Mouse (Mus musculus) retina, postnatal 1 day (tissue): Measurements from ENCODE around the gene Timm10.
"Not testable (repeated sequence)": the region's sequence is repeated elsewhere in the genome, so short reads cannot be mapped to it uniquely, and the experiment has no call there.

ENCODE experiments used
- DNase-seq: peaks from one replicate; pipeline ENCODE4 v3.0.0-alpha.2; 2012

Gene Timm10

DNA sequence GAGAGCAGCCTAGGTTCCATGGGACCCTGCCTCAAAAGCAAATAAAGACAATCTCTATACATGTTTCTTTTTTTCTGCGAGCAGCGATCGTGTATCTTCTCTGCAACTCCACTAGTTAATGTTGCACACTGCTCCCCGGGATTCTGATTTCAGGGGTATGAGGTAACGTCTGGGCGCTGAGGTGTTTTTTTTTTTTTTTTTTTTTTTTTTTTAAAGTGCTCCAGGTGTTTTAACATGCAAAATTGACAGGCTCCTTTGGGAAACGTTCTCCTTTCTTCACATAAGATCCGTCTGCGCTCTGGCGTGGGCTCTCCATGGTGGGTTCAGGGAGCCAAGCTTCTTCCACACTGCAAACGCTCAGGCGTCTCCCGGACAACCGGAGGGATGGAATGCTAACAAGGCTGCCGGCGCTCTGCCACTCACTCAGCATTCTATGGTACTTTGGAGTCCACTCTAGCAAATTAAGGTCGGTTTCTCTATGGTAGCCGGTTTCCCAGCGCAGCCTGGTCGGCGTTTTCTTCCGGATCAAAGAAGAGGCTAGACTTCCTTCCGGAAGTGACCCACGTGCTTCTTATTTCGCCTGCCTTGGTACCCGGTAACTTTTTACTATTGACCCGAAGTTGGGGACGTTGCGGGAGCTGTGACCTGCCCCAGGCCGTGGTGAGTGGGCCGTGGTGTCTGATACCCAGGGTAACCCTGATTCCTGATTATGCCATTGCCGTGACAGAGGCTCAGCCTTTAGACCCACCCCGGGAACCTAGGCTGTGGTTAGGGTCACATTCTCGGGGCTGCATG lies at the start of gene Timm10:
Gene Timm10, plus strand, starts transcription at position 510 of the 795 bp plus-strand sequence.
- DNase-seq, result peak; percentile 98

DNA sequence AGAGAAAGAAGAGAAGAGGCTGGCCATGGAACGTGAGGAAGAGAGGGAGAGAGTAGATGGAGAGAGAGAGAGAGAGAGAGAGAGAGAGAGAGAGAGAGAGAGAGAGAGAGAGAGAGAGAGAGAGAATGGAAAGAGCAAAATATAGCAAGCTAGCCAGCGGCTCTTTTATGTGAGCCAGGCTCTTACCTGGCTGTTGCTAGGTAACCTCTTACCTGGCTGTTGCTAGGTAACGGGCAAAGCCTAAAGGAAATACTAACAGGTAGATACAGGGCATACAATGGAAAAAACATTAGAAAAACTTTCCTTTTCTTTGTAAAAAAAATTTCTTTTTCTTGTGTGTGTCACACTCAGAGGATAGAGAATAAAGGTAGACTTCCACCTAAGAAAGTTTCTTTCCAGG lies 49.1 kb upstream of the Timm10 start:
- no peak for DNase-seq

DNA sequence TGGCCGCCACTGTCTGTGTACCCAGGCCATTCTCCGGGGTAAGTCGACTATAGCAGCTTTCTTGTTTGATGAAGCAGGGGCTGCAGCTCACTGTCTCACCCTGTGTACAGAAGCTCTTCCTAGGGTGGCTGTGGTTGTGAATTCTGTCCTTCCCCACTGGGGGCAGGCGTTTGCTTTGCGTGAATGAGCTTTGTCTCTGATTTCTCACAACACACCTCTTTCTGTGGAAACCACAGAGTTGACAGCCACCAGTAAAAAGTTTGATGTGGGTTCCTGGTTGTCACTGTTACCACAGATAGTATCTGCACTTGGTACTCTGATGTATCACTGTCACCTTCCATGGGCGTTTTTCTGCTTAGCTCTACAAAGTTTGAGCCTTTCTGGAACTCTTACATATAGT lies 47.6 kb upstream of the Timm10 start:
- peak; percentile 36 for DNase-seq

DNA sequence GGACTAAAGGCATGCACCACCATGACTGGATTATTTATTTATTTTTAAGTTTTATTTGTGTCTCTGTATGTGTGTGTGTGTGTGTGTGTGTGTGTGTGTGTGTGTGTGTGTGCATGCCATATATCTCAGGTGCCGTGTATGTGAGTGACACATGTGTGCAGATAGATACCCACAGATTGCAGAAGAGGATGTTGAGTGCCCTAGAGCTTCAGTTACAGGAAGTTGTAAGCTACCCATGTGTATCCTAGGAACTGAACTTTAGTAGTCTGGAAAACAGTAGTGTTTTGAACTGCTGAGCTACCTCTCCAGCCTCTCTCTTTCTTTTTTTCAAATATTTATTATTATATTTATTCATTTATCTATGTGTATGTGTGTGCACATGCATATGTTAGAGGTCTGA lies 43.5 kb upstream of the Timm10 start:
- DNase-seq, result no peak

DNA sequence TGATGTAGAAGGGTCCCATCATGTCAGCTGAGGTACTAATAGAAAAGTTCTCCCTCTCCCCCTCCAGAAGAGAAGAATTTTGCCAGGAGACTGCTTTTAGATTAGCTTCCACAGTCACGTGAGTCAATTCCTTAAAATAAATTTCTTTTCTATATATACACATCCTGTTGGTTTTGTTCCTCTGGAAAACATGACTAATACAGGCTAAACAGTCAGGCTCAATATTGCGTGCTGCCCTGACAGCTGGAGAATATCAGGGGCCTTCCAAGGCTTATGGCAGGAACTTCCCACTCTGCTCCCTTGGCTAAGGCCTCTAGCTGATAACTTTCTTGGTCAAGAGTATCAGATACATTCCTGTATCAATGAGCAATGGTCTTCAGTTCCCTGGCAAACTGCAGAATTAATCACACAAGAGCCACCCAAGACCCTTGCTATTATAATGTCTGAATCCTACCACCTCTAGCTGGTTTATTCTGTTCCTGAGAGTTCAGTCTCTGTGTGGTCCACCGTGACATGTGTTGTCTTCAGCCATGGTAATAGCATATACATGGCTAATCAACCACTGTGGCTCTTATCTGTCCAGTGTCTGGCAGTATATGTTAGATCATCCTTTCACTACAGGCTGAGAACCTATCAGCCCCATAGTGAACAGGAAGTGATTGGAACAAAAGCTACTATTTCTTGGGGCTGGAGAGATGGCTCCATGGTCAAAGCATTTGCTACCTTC lies 42.8 kb upstream of the Timm10 start:
- DNase-seq, result no peak

DNA sequence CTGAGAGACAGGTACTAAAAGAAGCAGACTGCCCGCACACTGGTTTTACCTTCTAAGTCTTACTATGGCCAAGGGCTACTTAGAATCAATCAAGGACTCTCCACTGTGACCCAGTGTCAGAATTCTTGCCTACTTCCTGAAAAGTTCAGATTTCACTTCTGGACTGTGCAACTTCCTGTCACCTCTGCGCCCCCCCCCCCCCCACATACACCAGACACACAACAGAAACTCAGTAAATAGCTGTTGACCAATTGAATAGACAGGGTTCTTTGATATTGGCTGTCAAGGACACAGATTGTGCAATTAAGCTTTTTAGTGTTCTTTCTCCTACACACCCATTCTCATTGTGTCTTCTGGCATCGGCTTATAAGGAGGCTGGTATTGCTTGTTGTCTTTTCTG lies 38.5 kb upstream of the Timm10 start:
- DNase-seq, result no peak

DNA sequence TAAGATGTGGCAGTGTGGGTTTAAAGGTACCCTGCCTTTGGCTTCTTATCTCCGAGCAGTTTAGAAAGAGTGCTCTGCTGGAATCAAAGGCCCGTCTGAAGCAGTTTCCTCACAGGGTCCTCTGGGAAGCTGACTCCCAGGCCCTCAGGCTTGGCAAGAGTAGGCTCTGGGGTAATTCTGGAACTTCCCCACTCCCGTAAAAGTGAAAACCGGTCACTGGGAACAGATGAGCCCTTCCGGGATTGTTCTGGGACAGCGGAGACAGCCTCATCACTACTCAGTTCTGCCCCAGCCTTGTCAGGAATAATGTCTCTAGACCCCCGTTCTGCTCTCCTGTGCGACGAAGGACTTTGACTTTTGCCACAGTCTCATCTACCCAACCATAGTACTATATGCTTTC lies 36.4 kb upstream of the Timm10 start:
- DNase-seq, result no peak

DNA sequence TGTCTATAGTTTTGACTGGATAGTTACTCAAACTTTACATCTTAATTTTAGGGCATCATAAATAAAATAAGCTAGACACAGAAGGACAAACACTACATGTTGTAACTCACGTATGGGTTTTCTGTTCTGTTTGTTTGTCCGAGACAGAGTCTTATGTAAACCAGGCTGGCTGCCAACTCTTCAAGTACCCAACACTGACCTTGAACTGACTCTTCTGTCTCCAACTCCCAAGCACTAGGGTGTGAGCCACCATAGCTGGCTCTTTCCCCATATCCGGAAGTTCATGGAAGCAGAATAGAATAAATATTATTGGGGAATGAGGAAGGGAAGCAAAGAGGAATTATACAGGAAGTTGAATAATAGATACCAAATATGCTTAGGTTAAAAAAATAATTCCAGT lies 34.3 kb upstream of the Timm10 start:
- no peak for DNase-seq

DNA sequence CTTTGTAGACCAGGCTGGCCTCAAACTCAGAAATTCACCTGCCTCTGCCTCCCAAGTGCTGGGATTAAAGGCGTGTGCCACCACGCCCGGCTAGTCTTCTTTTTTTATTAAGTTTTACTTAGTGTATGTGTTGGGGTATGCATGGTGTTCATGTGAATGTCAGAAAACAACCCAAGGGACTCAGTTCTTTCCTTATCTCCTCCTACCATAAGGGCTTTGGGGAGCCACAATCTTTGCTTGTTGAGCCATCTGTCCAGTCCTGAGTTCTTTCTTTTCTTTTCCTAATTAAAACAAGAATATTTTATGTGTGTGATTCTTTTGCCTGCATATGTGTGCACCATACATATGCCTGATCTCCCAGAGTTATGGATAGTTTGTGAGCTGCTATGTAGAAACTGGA lies 33.6 kb upstream of the Timm10 start:
- no peak for DNase-seq

DNA sequence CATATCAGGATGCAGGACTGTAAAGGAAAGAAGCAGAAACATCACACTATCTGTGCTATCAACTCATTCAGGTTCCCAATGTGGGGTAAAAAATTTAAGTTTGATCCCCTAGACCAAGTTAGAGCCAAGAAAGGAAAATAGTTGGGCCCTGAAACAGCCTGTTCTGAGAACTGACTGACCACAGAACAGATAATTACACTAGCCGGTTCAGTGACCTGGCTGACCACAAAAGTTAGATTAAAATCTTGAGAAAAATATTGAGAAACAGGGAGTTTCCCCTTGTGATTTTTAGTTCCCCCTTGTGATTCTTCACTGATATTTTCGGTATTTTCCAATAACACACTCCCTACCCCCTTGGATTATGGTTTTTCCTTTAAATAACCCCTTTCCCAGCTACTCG lies 32.9 kb upstream of the Timm10 start:
- no peak for DNase-seq

DNA sequence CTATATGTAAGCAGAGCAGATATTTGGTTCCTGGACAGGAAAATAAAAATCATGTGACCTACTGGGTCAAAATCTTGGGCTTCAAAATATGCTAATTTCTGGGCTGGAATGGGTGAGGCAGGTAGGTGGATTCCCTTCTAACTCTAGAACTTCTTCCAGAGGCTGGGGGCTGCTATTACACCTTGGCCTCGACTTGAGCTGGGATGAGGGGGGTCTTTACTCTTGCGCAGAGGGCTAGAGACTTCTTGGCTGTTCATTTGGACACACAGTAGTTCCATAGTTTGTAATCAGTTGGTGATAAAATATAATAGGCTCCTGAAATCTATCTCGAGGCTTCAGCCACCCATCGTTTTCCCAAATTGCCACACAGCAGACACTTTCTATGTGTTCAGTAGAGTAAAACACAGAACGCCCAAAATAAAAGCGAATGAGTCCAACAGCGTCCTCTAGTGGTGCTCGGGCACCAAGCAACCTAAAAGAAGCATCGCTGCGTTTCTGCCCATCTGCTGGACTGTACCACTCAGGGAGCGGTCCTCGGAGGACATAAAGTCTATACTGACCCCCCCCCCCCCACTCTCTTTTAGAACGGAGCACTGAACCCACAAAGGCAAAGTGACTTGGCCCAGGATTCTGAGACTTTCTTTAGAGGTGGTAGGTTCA lies 28.8 kb upstream of the Timm10 start:
- DNase-seq, result peak; percentile 92

DNA sequence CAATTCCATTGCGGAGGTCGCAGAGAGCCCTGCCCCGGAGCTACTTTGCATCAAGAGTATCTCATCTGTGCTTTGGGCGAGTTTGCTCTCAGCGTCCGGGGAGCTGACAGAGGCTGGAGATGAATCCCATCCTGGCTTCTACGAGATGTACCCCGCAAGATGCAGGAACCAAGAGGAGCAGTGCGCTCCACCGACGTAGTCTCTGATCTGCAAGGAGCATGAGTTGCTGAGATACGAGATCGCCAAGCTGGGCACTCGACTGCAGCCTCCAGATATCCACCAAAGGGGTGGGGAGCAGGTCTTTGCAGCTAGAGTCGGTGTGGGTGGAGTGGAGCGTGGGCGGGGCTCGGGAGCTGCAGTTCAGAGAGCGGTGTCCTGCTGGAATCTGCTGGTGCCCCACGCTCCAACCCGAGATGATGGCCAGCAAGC lies 28.3 kb upstream of the Timm10 start, which contains the start of gene Ube2l6:
Gene Ube2l6, plus strand, starts transcription at position 336 of the 429 bp plus-strand sequence.
- DNase-seq, result peak; percentile 77

DNA sequence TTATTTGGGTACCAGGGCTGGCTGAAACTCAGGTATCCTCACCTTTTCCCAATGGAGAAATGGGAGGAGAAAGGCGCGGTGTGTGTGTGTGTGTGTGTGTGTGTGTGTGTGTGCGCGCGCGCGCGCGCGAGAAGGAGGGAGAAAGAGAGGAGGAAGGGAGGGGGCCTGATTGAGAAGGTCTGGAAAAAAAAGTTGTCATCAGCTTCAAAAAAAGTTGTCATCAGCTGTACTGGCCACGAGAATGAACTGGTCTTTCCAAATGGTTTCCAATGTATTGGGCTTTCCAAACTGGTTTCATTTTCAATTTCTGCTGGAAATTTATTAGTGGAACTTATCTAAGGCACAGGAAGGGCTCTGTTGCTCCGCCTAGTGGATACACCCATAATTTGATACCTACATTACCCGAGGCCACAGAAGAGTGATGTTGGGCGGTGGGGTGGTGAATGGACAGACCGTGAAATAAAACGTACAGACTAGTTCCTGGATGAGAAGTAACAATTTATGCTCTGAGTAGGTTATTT lies 27.7 kb upstream of the Timm10 start:
- peak; percentile 84 for DNase-seq

DNA sequence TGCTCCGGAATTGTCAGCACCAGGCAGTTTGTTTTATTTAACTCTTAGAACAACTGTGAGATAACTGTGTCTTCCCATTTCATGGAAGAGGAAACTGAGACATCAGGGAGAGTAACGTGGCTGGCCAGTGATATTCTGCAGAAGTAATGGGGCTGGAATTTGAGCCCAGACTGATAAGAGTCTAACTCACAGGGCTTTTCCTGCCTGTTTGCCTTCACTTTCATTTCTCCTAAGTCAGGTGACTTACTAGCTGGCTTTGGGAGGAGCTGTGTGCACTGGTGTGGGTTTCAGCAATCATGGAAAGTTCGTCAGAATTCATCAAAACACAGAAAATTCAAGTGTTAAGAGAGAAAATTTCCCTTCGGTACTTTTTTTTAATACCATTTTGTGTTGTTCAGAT lies 26.5 kb upstream of the Timm10 start:
- DNase-seq, result no peak

DNA sequence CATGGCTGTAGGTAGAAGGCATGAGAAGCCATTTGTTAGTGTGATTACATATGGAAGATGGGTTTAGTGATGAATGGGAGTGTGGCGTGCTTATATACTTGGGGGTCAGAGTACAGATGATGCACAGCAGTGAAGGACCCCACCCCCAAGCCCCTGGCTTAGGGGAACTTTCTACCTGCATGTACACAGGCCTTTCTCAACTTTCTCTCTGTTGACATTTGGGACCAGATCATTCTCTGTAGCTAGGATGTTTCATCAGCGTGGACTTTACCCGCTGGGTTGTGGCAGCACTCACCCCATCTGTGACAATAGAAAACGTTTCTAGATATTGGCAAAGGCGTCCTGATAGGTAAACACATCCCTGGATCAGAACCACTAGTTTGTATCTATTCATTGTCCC lies 25.6 kb upstream of the Timm10 start:
- not testable (repeated sequence) for DNase-seq

DNA sequence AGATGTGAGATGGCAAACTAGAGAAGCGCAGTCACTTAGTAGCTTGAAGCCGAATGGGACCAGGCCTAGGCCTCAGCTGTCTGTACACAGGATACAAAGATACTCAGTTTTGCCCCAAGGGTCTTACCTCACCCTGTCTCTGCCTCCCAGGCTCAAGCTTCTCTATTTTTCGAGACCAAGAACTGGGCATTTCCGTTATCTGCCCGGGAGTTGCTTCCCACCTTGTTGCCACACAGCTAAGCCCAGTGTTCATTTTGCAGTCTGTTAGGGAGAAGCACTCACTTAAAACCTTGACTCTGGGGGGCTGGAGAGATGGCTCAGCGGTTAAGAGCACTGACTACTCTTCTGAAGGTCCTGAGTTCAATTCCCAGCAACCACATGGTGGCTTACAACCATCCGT lies 22.8 kb upstream of the Timm10 start:
- no peak for DNase-seq

DNA sequence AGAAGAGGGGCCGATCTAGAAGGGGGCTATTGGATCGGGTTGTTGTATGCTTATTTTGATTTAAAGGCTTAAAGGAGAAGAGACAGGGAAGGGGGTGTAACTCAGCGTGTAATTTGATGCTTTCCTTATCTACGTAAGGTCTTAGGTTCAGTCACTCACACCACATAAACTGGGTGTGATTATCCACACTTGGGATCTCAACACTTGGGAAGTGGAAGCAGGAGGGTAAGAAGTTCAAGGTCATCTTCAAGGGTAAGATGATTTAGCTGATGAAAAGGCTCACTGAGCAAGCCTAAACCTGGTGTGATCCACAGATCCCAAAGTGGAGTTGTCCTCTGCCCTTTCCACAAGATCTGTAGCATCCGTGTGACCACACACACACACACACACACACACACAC lies 20.3 kb upstream of the Timm10 start:
- DNase-seq, result no peak

DNA sequence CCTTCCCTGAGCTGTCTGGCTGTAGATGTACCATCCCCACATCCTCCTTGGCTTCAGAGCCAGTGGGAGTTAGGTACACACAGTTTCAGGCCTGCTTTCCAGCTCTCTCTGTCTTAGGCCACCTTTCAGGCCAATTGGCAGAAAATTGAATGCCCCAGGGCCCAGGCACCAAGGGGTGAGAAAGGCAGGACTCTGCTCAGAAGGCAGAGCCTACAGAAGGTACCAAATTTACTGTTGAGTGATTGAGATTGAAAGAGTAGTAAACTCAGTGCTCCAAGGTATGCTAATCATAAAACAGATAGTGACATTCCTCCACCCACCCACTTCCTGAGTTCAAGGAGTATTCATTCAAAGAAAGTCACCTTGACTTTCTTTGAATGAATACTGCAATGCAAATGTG lies 17.5 kb upstream of the Timm10 start:
- no peak for DNase-seq

DNA sequence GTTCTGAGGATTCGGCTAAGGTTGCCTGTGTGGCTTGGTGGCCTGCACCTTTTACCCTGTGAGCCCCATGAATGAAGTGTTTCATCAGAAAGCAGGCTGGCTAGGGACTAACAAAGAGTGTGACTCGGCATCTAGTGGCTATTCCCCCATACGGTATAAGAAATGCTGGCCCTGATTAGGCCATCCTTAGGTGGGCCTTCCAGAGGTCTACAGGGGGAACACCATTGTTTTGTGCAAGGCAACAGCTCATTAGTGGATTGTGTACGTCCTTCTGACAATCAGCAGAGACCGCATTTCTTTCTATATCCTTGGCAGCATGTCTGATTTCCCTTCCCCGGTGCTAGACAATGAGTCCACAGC lies 16.3 kb upstream of the Timm10 start:
- DNase-seq, result no peak

DNA sequence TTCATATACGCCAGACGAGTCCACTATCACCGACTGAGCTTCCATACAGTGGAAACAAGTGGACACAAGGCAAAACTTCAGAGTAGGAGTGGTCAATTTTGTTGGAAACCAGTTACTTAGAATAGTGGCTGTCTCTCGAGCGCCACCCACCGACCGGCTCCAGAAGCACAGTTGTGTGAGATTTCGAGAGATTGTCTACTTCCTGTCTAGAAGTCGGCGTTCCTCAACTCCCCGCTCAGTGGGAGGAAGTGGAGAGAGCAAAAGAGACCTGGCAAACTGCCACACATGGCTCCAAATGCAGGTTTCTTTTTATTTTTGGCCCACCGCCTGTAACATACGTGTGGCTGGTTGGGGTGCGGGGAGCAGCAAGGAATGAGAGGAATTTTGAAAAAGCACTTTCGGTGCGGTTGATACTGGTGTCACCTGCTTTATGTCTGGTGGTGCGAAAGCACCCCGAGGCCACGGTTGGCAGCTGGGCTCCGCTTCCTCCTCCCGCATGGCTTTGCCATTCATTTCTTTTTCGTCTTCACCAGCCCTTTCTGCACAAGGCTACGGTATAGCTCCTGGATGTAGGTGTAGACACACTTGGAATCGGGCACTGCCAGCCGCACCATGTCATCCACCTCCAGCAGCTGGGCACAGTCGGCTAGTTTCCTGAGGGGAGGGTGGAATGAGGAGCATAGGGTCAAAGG lies 15.8 kb upstream of the Timm10 start:
- DNase-seq, result peak; percentile 92

DNA sequence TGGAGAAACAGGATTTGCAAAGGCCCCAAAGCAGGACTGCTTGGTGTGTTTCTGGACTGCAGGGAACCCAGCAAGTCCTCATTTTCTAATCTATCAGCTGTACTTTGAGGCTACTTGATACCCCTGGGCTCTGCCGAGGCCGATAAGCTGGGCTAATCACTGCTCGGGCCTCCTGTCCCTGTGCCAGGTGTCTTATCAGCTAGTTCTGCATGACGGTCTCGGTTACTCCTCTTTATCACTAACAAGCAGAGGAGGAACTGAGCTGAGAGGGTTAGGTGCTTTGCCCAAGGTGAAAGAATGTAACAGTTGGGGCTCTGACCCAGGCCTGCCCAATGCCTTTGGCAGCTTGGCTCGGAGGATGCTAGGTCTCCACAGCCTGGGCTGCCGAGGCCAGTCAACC lies 14.9 kb upstream of the Timm10 start:
- DNase-seq, result no peak

DNA sequence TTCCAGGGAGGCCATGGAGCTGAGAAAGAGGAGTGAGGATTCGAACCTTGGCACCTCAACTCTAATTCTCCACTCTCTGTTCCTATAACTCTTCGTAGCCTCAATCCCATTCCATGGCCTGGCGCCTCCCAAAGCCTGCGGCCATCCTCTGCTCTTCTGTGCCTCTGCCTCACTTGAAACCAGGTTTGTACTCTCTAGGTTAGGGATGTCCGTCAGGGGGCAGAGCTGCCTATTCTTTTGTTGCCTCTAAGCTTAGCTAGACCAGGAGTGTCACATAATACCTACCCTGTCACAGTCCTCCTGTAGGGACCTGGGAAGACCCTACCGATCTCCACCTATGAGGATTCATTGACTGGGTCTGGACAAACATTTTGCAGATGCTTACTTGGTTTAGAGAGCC lies 14.1 kb upstream of the Timm10 start:
- no peak for DNase-seq

DNA sequence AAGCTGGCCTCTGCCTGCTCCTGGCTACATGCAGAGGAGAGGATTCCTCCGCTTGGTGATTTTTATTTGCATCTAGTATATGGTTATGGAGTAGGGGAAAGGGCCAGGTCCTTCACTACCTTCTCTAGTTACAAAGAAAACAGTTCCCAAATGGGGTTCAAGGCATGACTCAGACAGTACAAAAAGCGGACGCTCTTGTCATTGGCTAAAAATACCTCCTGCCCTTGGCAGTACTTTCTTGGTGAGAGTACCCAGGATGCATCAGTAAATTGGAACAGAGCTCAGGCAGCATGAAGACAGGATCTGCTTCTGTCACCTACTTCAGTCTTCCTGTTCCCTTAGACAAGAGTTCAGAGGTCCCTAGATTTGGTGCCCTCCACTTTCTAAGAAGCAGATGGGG lies 6.9 kb upstream of the Timm10 start:
- no peak for DNase-seq
